Mouse (Mus musculus) thymus, adult 2 months (tissue): ENCODE measurements around the gene Ptprg.

ENCODE experiments used
- CTCF ChIP-seq: fragments of 200-500 bp; IDR thresholded peaks from 2 replicates; pipeline ENCODE4 v1.5.1; 2012; ENCODE audit warnings: mild to moderate bottlenecking, control low read depth, low read length, moderate library complexity, borderline replicate concordance; ENCODE audit not compliant: control insufficient read depth, poor library complexity, insufficient read depth; ENCODE audit errors: extremely low read depth
- POLR2A ChIP-seq: fragments of 200-500 bp; IDR thresholded peaks from 2 replicates; pipeline ENCODE4 v1.6.1; 2012; ENCODE audit warnings: mild to moderate bottlenecking, low read length, control low read depth, moderate library complexity; ENCODE audit not compliant: control insufficient read depth, poor library complexity, insufficient read depth; ENCODE audit errors: extremely low read depth

- TF ChIP-seq CTCF (no peak), POLR2A (no peak)
These were observed 240.5 kb downstream of the Ptprg start for GRCm38 (mm10) chr14:11793847-11794246.
